Mouse (Mus musculus): ENCODE data around the gene Pitx1. TPM values are rescaled to one million over a fixed set of nuclear protein-coding genes. Genes with fewer than 3 reads are reported as not detected.

The Pitx1 gene
- polyA plus RNA-seq, 1 experiment from 2014 or later, result 0.28 TPM

DNA sequence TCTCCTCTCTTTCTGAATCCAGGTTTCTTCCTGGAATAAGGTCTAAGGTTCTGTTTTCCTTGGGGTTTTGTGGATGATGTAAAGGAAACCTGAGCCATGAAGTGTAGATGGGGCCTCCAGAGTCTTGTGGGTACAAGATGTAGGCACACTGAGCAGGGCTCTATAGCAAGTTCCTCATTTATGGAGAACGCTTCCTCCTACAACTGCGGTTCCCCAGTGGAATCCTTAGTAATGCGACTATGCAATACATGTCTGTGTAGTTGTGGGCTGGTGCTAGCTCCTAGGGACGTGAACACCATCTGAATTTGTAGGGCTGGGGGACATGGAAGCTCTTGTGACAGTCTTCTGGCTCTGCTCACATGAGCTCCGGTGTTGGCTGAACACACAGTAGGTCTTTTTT, 22.5 kb upstream of the Pitx1 start:
- ATAC-seq (ENCODE audit: insufficient read depth) (no peak), DNase-seq (no peak)
- Histone ChIP-seq H3K27me3 (ENCODE audit: insufficient read depth, low read length) (0 out of 2 replicates have a peak, but pooled peaks cover 4% of the 10 kb centered on the region), H3K36me3 (ENCODE audit: insufficient read depth) (no peaks in the 10 kb centered on the region), H3K9ac (no peak overlapping the region), H3K4me1 (ENCODE audit: insufficient read depth) (peaks cover 5% of the 10 kb centered on the region; the same call in 1 of the 2 replicates), H3K27ac (ENCODE audit: low read depth) (no peak overlapping the region), H3K4me3 (ENCODE audit: low read depth, low read length) (no peak overlapping the region), H3K4me2 (no peak overlapping the region), H3K9me3 (ENCODE audit: low read depth, low read length) (no peaks in the 10 kb centered on the region)
- no peak for TF ChIP-seq CTCF (IDR thresholded peaks at IDR 0.05; ENCODE audit: low read depth)
- 87% methylated on average over 5 of the region's 5 CpGs for WGBS

- no peak overlapping the region for H3K9ac ChIP-seq
- peaks cover 5% of the 10 kb centered on the region; the same call in 1 of the 2 replicates for H3K4me1 ChIP-seq (ENCODE audit: insufficient read depth)
- no peak overlapping the region for H3K4me3 ChIP-seq (ENCODE audit: low read depth, low read length)
- H3K27ac ChIP-seq (ENCODE audit: low read depth), result no peak overlapping the region
- peak; percentile 84 for DNase-seq
- no peak overlapping the region for H3K4me2 ChIP-seq
- ATAC-seq (ENCODE audit: insufficient read depth), result peak; percentile 92
- no peaks in the 10 kb centered on the region for H3K9me3 ChIP-seq (ENCODE audit: low read depth, low read length)
- 23% methylated on average over 7 of the region's 7 CpGs for WGBS
- no peaks in the 10 kb centered on the region for H3K36me3 ChIP-seq (ENCODE audit: insufficient read depth)
- TF ChIP-seq CTCF (IDR thresholded peaks at IDR 0.05; ENCODE audit: low read depth), result no peak
- H3K27me3 ChIP-seq (ENCODE audit: insufficient read depth, low read length), result peaks cover 9% of the 10 kb centered on the region; the same call in 1 of the 2 replicates
Observed at GRCm38 (mm10) chr13:55855793-55856192, 19.8 kb upstream of the Pitx1 start.

DNA sequence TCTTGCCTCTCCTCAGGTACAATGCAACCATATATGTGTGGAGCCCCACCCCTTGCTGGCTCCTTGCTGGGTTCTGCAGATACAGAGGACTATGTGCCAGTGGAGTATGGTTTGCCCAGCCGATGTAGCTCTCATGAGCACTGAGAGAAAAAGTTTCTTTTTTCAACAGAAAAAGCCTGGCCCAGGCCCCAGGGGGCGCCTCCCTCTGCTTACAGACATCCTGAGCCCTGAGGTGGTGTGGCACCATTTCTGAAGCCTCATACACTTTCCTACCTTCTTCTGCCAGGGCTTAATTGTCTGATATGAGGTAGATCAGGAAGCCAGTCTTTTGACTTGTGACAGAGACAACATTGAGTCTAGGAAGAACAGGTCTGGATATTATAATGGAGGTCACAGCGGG, 16.2 kb upstream of the Pitx1 start:
- DNase-seq, result no peak
- 59% methylated on average over 3 of the region's 3 CpGs for WGBS

DNA sequence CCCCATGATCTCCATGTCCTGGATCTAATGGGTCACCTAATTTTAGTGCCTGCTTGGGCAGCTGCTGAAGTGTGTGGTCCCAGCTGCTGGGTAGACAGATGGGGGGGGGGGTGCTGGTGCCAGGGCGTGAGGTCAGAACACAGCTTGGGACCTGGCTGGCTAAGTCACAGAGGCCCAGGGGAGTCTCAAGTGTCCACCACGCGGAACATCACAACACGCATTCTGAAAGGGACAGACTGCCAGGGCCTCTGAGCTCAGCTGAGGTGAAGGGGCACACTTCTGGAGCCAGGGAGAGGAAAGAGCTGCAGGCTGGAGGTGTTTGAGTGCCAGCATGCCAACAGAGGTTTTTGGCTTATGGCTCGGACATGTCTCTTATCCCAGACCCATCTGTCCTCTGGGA, 14.7 kb upstream of the Pitx1 start:
- H3K9me3 ChIP-seq (ENCODE audit: low read depth, low read length), result no peaks in the 10 kb centered on the region
- ATAC-seq (ENCODE audit: insufficient read depth) (no peak), DNase-seq (no peak)
- H3K27ac ChIP-seq (ENCODE audit: low read depth), result no peak overlapping the region
- peaks cover 12% of the 10 kb centered on the region for H3K4me1 ChIP-seq (ENCODE audit: insufficient read depth)
- 62% methylated on average over 5 of the region's 5 CpGs for WGBS
- no peak overlapping the region for H3K4me2 ChIP-seq
- H3K36me3 ChIP-seq (ENCODE audit: insufficient read depth), result no peaks in the 10 kb centered on the region
- no peak overlapping the region for H3K4me3 ChIP-seq (ENCODE audit: low read depth, low read length)
- H3K9ac ChIP-seq, result no peak overlapping the region
- no peak for TF ChIP-seq CTCF (IDR thresholded peaks at IDR 0.05; ENCODE audit: low read depth)
- H3K27me3 ChIP-seq (ENCODE audit: insufficient read depth, low read length), result peaks cover 7% of the 10 kb centered on the region; the same call in 1 of the 2 replicates

More for the DNA sequence above, 16.2 kb upstream of the Pitx1 start:
- no peak for TF ChIP-seq CTCF (IDR thresholded peaks at IDR 0.05; ENCODE audit: low read depth)
- Histone ChIP-seq H3K27me3 (ENCODE audit: insufficient read depth, low read length) (peaks cover 6% of the 10 kb centered on the region; the same call in 1 of the 2 replicates), H3K36me3 (ENCODE audit: insufficient read depth) (no peaks in the 10 kb centered on the region), H3K27ac (ENCODE audit: low read depth) (no peak overlapping the region), H3K4me3 (ENCODE audit: low read depth, low read length) (no peak overlapping the region), H3K4me2 (no peak overlapping the region), H3K9me3 (ENCODE audit: low read depth, low read length) (no peaks in the 10 kb centered on the region), H3K9ac (no peak overlapping the region), H3K4me1 (ENCODE audit: insufficient read depth) (peaks cover 13% of the 10 kb centered on the region)
- ATAC-seq (ENCODE audit: insufficient read depth), result no peak

DNA sequence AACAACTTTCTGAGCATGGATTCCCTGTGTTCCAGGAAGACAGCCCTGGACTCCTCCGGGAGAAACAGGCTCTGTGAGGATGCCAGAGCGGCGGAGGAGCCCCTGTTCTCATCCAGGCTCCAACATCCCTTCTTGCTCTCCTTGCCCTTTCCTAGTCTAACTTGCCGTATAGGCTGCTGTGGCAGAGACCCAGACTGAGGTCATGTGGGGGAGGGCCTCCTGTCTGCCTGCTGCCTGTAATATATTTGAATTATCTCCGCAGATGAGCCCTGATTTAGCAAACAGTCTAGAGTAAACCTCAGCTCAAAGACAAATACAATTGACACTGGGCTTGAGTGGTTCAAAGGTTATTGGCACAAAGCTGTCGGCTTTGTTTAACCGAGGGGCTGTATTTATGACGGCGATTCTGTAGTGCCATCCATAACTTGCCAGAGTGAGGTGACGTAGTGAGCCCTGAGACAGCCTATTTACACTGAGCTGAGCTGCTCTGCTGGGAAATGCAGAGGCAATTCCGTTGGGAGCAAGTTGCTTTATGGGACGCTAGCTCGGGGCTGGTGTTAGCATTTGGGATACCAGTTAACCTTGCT, 12.7 kb upstream of the Pitx1 start:
- no peak overlapping the region for H3K9ac ChIP-seq
- peak overlapping the region; percentile 12; the same call in 1 of the 2 replicates for H3K27ac ChIP-seq (ENCODE audit: low read depth)
- 12% methylated on average over 13 of the region's 13 CpGs for WGBS
- ATAC-seq (ENCODE audit: insufficient read depth) (peak; percentile 71; the same call in 1 of the 2 replicates), DNase-seq (peak; percentile 71)
- TF ChIP-seq CTCF (IDR thresholded peaks at IDR 0.05; ENCODE audit: low read depth), result no peak
- H3K4me3 ChIP-seq (ENCODE audit: low read depth, low read length), result no peak overlapping the region
- H3K9me3 ChIP-seq (ENCODE audit: low read depth, low read length), result no peaks in the 10 kb centered on the region
- peaks cover 12% of the 10 kb centered on the region; the same call in 1 of the 2 replicates for H3K27me3 ChIP-seq (ENCODE audit: insufficient read depth, low read length)
- H3K4me2 ChIP-seq, result peak overlapping the region; percentile 26; the same call in 1 of the 2 replicates
- H3K36me3 ChIP-seq (ENCODE audit: insufficient read depth), result no peaks in the 10 kb centered on the region
- peaks cover 8% of the 10 kb centered on the region for H3K4me1 ChIP-seq (ENCODE audit: insufficient read depth)

DNA sequence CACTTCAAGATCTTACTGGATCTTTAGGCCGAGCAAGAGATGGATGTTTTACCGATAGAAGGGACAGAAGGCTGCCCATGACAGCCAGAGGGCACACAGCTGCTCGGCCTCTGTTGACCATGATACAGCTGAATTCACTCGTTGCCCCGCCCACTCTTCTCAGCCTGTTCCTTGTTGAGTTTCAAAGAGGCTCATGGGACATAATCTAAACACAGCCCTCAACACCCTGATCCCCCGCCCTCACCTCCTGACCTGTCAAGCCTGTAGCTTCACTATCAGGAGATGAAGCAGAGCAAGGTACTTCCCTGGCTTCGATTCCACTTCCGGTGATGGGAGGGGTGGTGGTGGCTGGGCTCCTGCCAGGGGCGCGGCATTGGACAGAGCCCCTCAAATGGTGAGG, 11.8 kb upstream of the Pitx1 start:
- WGBS, result 7% methylated on average over 10 of the region's 10 CpGs
- DNase-seq, result peak; percentile 55
- peak; percentile 39; the same call in 1 of the 2 replicates for ATAC-seq (ENCODE audit: insufficient read depth)
- H3K4me1 ChIP-seq (ENCODE audit: insufficient read depth), result peaks cover 8% of the 10 kb centered on the region
- peak overlapping the region; percentile 41 for H3K4me2 ChIP-seq
- H3K4me3 ChIP-seq (ENCODE audit: low read depth, low read length), result no peak overlapping the region
- no peak for TF ChIP-seq CTCF (IDR thresholded peaks at IDR 0.05; ENCODE audit: low read depth)
- H3K27ac ChIP-seq (ENCODE audit: low read depth), result peak overlapping the region; percentile 12; the same call in 1 of the 2 replicates
- peaks cover 12% of the 10 kb centered on the region; the same call in 1 of the 2 replicates for H3K27me3 ChIP-seq (ENCODE audit: insufficient read depth, low read length)
- H3K36me3 ChIP-seq (ENCODE audit: insufficient read depth), result no peaks in the 10 kb centered on the region
- H3K9ac ChIP-seq, result no peak overlapping the region
- no peaks in the 10 kb centered on the region for H3K9me3 ChIP-seq (ENCODE audit: low read depth, low read length)

DNA sequence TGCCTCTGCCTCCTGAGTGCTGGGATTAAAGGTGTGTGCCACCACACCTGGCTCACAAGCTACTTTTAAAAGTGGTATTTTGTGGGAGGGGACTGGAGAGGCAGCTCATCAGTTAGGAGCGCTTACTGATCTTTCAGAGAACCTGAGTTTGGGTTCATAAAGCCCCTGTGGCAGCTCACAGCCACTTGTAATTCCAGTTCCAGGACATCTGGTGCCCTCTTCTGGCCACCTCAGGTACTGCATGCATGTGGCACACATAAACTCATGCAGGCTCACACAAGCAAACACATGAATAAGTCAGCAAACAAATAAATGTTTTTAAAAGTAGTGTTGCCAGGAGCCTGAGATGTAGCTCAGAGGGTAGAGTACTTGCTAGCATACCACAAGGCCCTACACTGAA, 7.7 kb upstream of the Pitx1 start:
- Histone ChIP-seq H3K4me2 (no peak overlapping the region), H3K36me3 (ENCODE audit: insufficient read depth) (no peaks in the 10 kb centered on the region), H3K9ac (no peak overlapping the region), H3K4me3 (ENCODE audit: low read depth, low read length) (no peak overlapping the region), H3K27ac (ENCODE audit: low read depth) (no peak overlapping the region), H3K4me1 (ENCODE audit: insufficient read depth) (peaks cover 8% of the 10 kb centered on the region), H3K27me3 (ENCODE audit: insufficient read depth, low read length) (peaks cover 39% of the 10 kb centered on the region), H3K9me3 (ENCODE audit: low read depth, low read length) (no peaks in the 10 kb centered on the region)
- TF ChIP-seq CTCF (IDR thresholded peaks at IDR 0.05; ENCODE audit: low read depth), result peak; percentile 57
- 88% methylated on average over 1 of the region's 1 CpGs for WGBS
- no peak for DNase-seq
- no peak for ATAC-seq (ENCODE audit: insufficient read depth)

Data from lung, embryonic 14.5 days (tissue).